Mouse (Mus musculus): ENCODE results near the gene Zfp446.

DNA sequence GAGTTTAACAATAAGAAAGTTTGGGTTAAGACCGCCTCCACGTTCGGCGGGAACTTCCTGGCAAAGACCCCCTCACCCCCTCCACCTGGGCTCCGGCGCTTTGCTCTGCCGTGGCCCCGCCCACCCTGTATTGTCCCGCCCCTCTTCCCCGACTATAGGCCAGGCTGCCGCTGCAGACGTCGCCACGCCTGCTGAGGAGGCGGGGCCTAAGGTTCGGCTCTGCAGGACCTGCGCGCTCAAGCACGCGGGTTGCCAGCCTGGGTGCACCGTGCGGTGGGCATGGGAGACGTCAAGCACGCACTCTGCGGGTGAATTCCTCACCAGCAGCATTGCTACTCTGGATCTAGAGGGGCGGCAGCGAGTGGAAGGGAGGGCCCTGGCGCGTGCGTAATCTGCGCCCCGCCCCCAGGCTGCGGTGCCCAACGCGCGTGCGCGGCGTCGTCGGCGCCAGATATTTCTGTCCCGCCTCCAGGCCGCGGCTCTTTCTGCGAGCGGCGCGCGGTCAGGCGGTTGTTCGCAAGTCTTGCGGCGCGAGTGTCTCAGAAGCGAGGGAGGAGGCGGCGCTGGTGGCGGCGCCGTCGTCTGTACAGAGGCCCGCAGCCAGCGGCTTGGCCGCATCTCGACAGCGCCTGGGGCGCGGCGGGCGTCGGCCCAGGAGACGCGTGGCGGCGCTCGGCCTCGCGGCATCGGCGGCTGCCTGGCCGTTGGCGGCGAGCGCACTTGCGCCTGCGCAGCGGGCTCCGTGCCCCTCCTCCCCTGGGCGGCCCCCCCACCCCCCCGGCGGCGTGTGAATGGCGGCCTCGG, 46.5 kb downstream of the Zfp446 start:
- TF ChIP-seq CTCF (IDR thresholded peaks at IDR 0.05; ENCODE audit: control insufficient read depth, insufficient read depth, low read length), result no peak; the same call in 1 of the 2 replicates
- TF ChIP-seq POLR2A (IDR thresholded peaks at IDR 0.05; ENCODE audit: borderline replicate concordance, control insufficient read depth, low read depth, low read length), result peak; percentile 83; the same call in 1 of the 2 replicates

All from bone marrow, adult 2 months (tissue).